In the genomic region with DNA sequence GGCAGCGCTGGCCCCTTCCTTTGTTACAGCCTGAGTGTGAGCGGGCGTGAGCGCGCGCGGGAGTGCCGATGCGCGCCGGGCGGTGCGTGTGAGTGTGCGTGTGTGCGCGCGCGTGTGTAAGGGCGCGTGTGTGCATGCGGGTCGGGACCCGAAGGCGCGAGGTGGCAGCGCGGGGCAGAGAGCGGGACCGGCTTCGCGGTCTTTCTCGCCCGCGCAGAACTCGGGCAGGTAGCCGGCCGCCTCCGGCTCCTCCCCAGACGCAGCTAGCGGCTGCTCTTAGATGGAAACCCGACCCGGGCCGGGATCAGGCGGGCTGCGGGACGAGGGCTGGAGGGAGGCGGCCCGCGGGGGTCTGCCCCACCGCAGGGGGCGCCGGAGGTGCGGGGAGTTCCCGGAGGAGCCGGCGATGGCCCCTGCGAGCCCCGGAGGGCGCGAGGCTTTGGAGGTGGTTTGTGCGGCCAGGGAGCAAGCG, we compare ENCODE assay signal across 8 mouse cellular contexts. TPM values are rescaled to one million over a fixed set of nuclear protein-coding genes. Genes with fewer than 3 reads are reported as not detected.
A peak's percentile ranks its signal among the peaks of the same experiment; 100 is the strongest.
DNase-seq lines count a peak whose midpoint lies in the region; ATAC-seq and TF ChIP-seq lines count a peak whose summit lies in the region.

No protein-coding gene starts in this region.

- DNase-seq in heart, postnatal 14 days: no peak
- peak; percentile 77 for DNase-seq in limb, embryonic 11.5 days (ENCODE audit: low spot score)
- DNase-seq in retina, embryonic 14.5 days (ENCODE audit: low spot score): peak; percentile 59
- no peak for DNase-seq in gastrocnemius, postnatal 4 days (ENCODE audit: low spot score in 2 of 2)
- DNase-seq in Muller cell, postnatal 12 days (ENCODE audit: inconsistent ontology term): no peak

- TF ChIP-seq CTCF in ES-Bruce4 (IDR thresholded peaks at IDR 0.05; ENCODE audit: low read depth, low read length): no peak

- H3K27me3 ChIP-seq in heart, embryonic 14.5 days (ENCODE audit: control insufficient read depth, insufficient read depth, low read length): peaks cover 83% of the 10 kb centered on the region
- H3K27me3 ChIP-seq in ES-Bruce4 (ENCODE audit: control insufficient read depth, insufficient read depth, low read length, poor library complexity, severe bottlenecking): no peaks in the 10 kb centered on the region
- peaks cover 91% of the 10 kb centered on the region for H3K27me3 ChIP-seq in embryonic facial prominence, embryonic 13.5 days
- peaks cover 18% of the 10 kb centered on the region for H3K27me3 ChIP-seq in limb, embryonic 11.5 days (ENCODE audit: control insufficient read depth, insufficient read depth, low read length)

- under 1% methylated on average over 59 of the region's 62 CpGs for WGBS in heart, embryonic 14.5 days
- WGBS in embryonic facial prominence, embryonic 13.5 days: under 1% methylated on average over 53 of the region's 62 CpGs
- WGBS in limb, embryonic 11.5 days: under 1% methylated on average over 62 of the region's 62 CpGs

- peak overlapping the region; percentile 34 to 55 for H3K4me3 ChIP-seq in heart, embryonic 14.5 days (ENCODE audit: control insufficient read depth in 1 of 2, insufficient read depth in 1 of 2, low read depth in 1 of 2, low read length in 2 of 2)
- peak overlapping the region; percentile 84 for H3K4me3 ChIP-seq in ES-Bruce4 (ENCODE audit: low read depth, low read length)
- H3K4me3 ChIP-seq in embryonic facial prominence, embryonic 13.5 days: peak overlapping the region; percentile 61
- peak overlapping the region; percentile 53 for H3K4me3 ChIP-seq in limb, embryonic 11.5 days (ENCODE audit: low read depth, low read length)

- no peaks in the 10 kb centered on the region for H3K9me3 ChIP-seq in heart, embryonic 14.5 days (ENCODE audit: control insufficient read depth, low read length)
- H3K9me3 ChIP-seq in ES-Bruce4 (replicated peaks; ENCODE audit: control insufficient read depth, insufficient read depth, low read length, poor library complexity, severe bottlenecking): no peaks in the 10 kb centered on the region
- no peaks in the 10 kb centered on the region for H3K9me3 ChIP-seq in embryonic facial prominence, embryonic 13.5 days
- H3K9me3 ChIP-seq in limb, embryonic 11.5 days (ENCODE audit: control insufficient read depth, low read length): no peaks in the 10 kb centered on the region

- TF ChIP-seq EP300 in ES-Bruce4 (IDR thresholded peaks at IDR 0.05; ENCODE audit: insufficient read depth, low read depth, low read length): no peak

- intact Hi-C loops in heart, postnatal 14 days (cut with DNase I): no loop called here

- no peak for TF ChIP-seq POLR2A in ES-Bruce4 (IDR thresholded peaks at IDR 0.05; ENCODE audit: insufficient read depth, low read length)

- H3K27ac ChIP-seq in heart, embryonic 14.5 days (replicated peaks in 1 of 2; ENCODE audit: control insufficient read depth in 1 of 2, insufficient read depth in 1 of 2, low read depth in 2 of 2, low read length in 2 of 2): no peak overlapping the region
- H3K27ac ChIP-seq in ES-Bruce4 (ENCODE audit: insufficient read depth, low read length): no peak overlapping the region
- 0 out of 2 replicates have a peak overlapping the region, but pooled peaks have one; percentile 8 for H3K27ac ChIP-seq in embryonic facial prominence, embryonic 13.5 days
- peak overlapping the region; percentile 73 for H3K27ac ChIP-seq in limb, embryonic 11.5 days (replicated peaks; ENCODE audit: low read depth, low read length)

- peaks cover 5 to 22% of the 10 kb centered on the region in 2 experiments; a peak in 3 of 4 replicates for H3K4me1 ChIP-seq in heart, embryonic 14.5 days (ENCODE audit: control insufficient read depth in 2 of 2, insufficient read depth in 2 of 2, low read length in 2 of 2)
- H3K4me1 ChIP-seq in ES-Bruce4 (ENCODE audit: control insufficient read depth, insufficient read depth, low read length): peaks cover 7% of the 10 kb centered on the region
- H3K4me1 ChIP-seq in embryonic facial prominence, embryonic 13.5 days: peaks cover 41% of the 10 kb centered on the region
- peaks cover 36% of the 10 kb centered on the region for H3K4me1 ChIP-seq in limb, embryonic 11.5 days (ENCODE audit: control insufficient read depth, insufficient read depth, low read length)

- no peaks in the 10 kb centered on the region for H3K36me3 ChIP-seq in heart, embryonic 14.5 days (ENCODE audit: control insufficient read depth, insufficient read depth, low read length)
- H3K36me3 ChIP-seq in ES-Bruce4 (ENCODE audit: control insufficient read depth, insufficient read depth, low read length, poor library complexity, severe bottlenecking): no peaks in the 10 kb centered on the region
- no peaks in the 10 kb centered on the region for H3K36me3 ChIP-seq in embryonic facial prominence, embryonic 13.5 days
- no peaks in the 10 kb centered on the region for H3K36me3 ChIP-seq in limb, embryonic 11.5 days (ENCODE audit: control insufficient read depth, insufficient read depth, low read length)

- H3K9ac ChIP-seq in heart, embryonic 14.5 days (ENCODE audit: low read length): peak overlapping the region; percentile 52
- H3K9ac ChIP-seq in ES-Bruce4 (ENCODE audit: low read depth, poor library complexity, severe bottlenecking): peak overlapping the region; percentile 89
- peak overlapping the region; percentile 72 for H3K9ac ChIP-seq in embryonic facial prominence, embryonic 13.5 days
- peak overlapping the region; percentile 89 for H3K9ac ChIP-seq in limb, embryonic 11.5 days (ENCODE audit: low read length)

- ATAC-seq in heart, embryonic 14.5 days (ENCODE audit: insufficient number of reproducible peaks, insufficient read depth, low FRiP score, low read depth): no peak
- no peak for ATAC-seq in embryonic facial prominence, embryonic 13.5 days (ENCODE audit: insufficient number of reproducible peaks, insufficient read depth, low FRiP score, low TSS enrichment, low read depth)
- no peak for ATAC-seq in limb, embryonic 11.5 days (ENCODE audit: insufficient number of reproducible peaks, low FRiP score, low TSS enrichment, low read depth)

- H3K4me2 ChIP-seq in heart, embryonic 14.5 days (ENCODE audit: low read length): peak overlapping the region; percentile 98
- H3K4me2 ChIP-seq in embryonic facial prominence, embryonic 13.5 days: peak overlapping the region; percentile 98
- H3K4me2 ChIP-seq in limb, embryonic 11.5 days (ENCODE audit: low read depth, severe bottlenecking): peak overlapping the region; percentile 92

RNA-seq across cellular contexts. Expression of a gene that starts 0.6 kb away (rescaled TPM):
- polyA plus RNA-seq in heart, embryonic 14.5 days (2014; fragmentation: Nextera tagmentation; extraction: Ambion mirVana): not detected in 2 replicates
- total RNA-seq in heart, postnatal 14 days (2021): not detected
- polyA plus RNA-seq in ES-Bruce4 (2011; ENCODE audit: insufficient read depth, insufficient read length, low read depth, missing spikeins): 16.8 and 20.0 TPM in 2 replicates
- polyA plus RNA-seq in embryonic facial prominence, embryonic 13.5 days (2015; fragmentation: Nextera tagmentation; extraction: Ambion mirVana): 1.2 and 1.8 TPM in 2 replicates
- 1.2 and 1.5 TPM in 2 replicates for polyA plus RNA-seq in limb, embryonic 11.5 days (2014; fragmentation: Nextera tagmentation; extraction: Ambion mirVana)
- total RNA-seq in gastrocnemius, postnatal 4 days (2021): under 1 TPM; 0.62 to 0.64 TPM

RNA-seq across cellular contexts. Expression of a gene that starts 0.6 kb away (rescaled TPM):
- polyA plus RNA-seq in heart, embryonic 14.5 days (2014; fragmentation: Nextera tagmentation; extraction: Ambion mirVana): not detected in 2 replicates
- not detected for total RNA-seq in heart, postnatal 14 days (2021)
- polyA plus RNA-seq in ES-Bruce4 (2011; ENCODE audit: insufficient read depth, insufficient read length, low read depth, missing spikeins): 7.6 and 7.7 TPM in 2 replicates
- polyA plus RNA-seq in embryonic facial prominence, embryonic 13.5 days (2015; fragmentation: Nextera tagmentation; extraction: Ambion mirVana): 0.34 and 0.37 TPM in 2 replicates
- 0.87 and 1.1 TPM in 2 replicates for polyA plus RNA-seq in limb, embryonic 11.5 days (2014; fragmentation: Nextera tagmentation; extraction: Ambion mirVana)
- under 1 TPM; 0.49 to 0.57 TPM for total RNA-seq in gastrocnemius, postnatal 4 days (2021)

RNA-seq across cellular contexts. Expression of a gene that starts 38.9 kb away (rescaled TPM):
- not detected in 2 replicates for polyA plus RNA-seq in heart, embryonic 14.5 days (2014; fragmentation: Nextera tagmentation; extraction: Ambion mirVana)
- total RNA-seq in heart, postnatal 14 days (2021): not detected
- polyA plus RNA-seq in ES-Bruce4 (2011; ENCODE audit: insufficient read depth, insufficient read length, low read depth, missing spikeins): not detected in 2 replicates
- not detected in 2 replicates for polyA plus RNA-seq in embryonic facial prominence, embryonic 13.5 days (2015; fragmentation: Nextera tagmentation; extraction: Ambion mirVana)
- not detected in 2 replicates for polyA plus RNA-seq in limb, embryonic 11.5 days (2014; fragmentation: Nextera tagmentation; extraction: Ambion mirVana)
- total RNA-seq in gastrocnemius, postnatal 4 days (2021): not detected

RNA-seq across cellular contexts. Expression of a gene that starts 51.2 kb away (rescaled TPM):
- polyA plus RNA-seq in heart, embryonic 14.5 days (2014; fragmentation: Nextera tagmentation; extraction: Ambion mirVana): 2.7 and 2.9 TPM in 2 replicates
- total RNA-seq in heart, postnatal 14 days (2021): 10 to 100 TPM in 1 of 2 experiments, 1 to 10 TPM in 1; 9.9 to 12.5 TPM
- 24.6 and 32.8 TPM in 2 replicates for polyA plus RNA-seq in ES-Bruce4 (2011; ENCODE audit: insufficient read depth, insufficient read length, low read depth, missing spikeins)
- 2.3 and 2.8 TPM in 2 replicates for polyA plus RNA-seq in embryonic facial prominence, embryonic 13.5 days (2015; fragmentation: Nextera tagmentation; extraction: Ambion mirVana)
- 3.7 and 3.9 TPM in 2 replicates for polyA plus RNA-seq in limb, embryonic 11.5 days (2014; fragmentation: Nextera tagmentation; extraction: Ambion mirVana)
- total RNA-seq in gastrocnemius, postnatal 4 days (2021): 1 to 10 TPM in 1 of 2 experiments, under 1 TPM in 1; 0.96 to 1.7 TPM

Comparison
In these comparisons a context has a peak if more than half of its experiments do, and no peak if none do; other contexts are left out.
1. H3K27ac ChIP-seq: peak in embryonic facial prominence, embryonic 13.5 days (single experiment) and limb, embryonic 11.5 days (single experiment); none in heart, embryonic 14.5 days (0 of 2) and ES-Bruce4 (single experiment).
2. DNase-seq: peak in limb, embryonic 11.5 days (single experiment) and retina, embryonic 14.5 days (single experiment); none in heart, postnatal 14 days (0 of 2), gastrocnemius, postnatal 4 days (0 of 2) and Muller cell, postnatal 12 days (single experiment).
3. Peak in every context shown above with its lines, with median percentiles within 50 percentile points of each other: H3K4me2 ChIP-seq, H3K4me3 ChIP-seq and H3K9ac ChIP-seq.